Mouse (Mus musculus) myocyte (in vitro differentiated cells): ENCODE data around the gene Gdpd1. TPM values are rescaled to one million over a fixed set of nuclear protein-coding genes. Genes with fewer than 3 reads are reported as not detected.

ENCODE experiments used
- H3K27me3 ChIP-seq: one replicate; pipeline ENCODE4 v1.6.1; 2011; ENCODE audit not compliant: control insufficient read depth, insufficient read depth, insufficient read length
- H3K36me3 ChIP-seq: one replicate; pipeline ENCODE4 v1.6.1; 2011; ENCODE audit not compliant: control insufficient read depth, insufficient read depth
- H3K4me2 ChIP-seq: one replicate; pipeline ENCODE4 v1.6.1; 2011; ENCODE audit warnings: low read depth, control low read depth
- H3K4me3 ChIP-seq: one replicate; pipeline ENCODE4 v1.5.1; 2011; ENCODE audit warnings: mild to moderate bottlenecking, control low read depth, moderate library complexity
- H3K79me2 ChIP-seq: one replicate; pipeline ENCODE4 v1.6.1; 2011; ENCODE audit not compliant: control insufficient read depth, insufficient read depth
- H3ac ChIP-seq: one replicate; pipeline ENCODE4 v1.6.1; 2011; ENCODE audit not compliant: control insufficient read depth, insufficient read length
- CEBPB ChIP-seq: IDR thresholded peaks from 2 replicates; pipeline ENCODE4 v1.6.1; 2011; ENCODE audit warnings: mild to moderate bottlenecking, moderate library complexity; ENCODE audit not compliant: poor library complexity, insufficient read depth, severe bottlenecking
- E2F4 ChIP-seq: IDR thresholded peaks from one replicate; pipeline ENCODE4 v1.6.1; 2011; ENCODE audit warnings: mild to moderate bottlenecking, control low read depth, moderate library complexity; ENCODE audit not compliant: insufficient read depth
- MAX ChIP-seq: IDR thresholded peaks from one replicate; pipeline ENCODE4 v1.6.1; 2011; ENCODE audit warnings: low read depth, mild to moderate bottlenecking, control low read depth
- MYOD1 ChIP-seq, 3 experiments: IDR thresholded peaks; one replicate each; pipeline ENCODE4 v1.6.1; 2011; ENCODE audit warnings: control low read depth in 2 of 3, low read depth in 2 of 3, mild to moderate bottlenecking in 2 of 3, moderate library complexity in 1 of 3; ENCODE audit not compliant: insufficient read length in 2 of 3, control insufficient read depth in 1 of 3
- MYOG ChIP-seq, 3 experiments: IDR thresholded peaks; one replicate each; pipeline ENCODE4 v1.6.1; 2011; ENCODE audit warnings: control low read depth in 2 of 3, low read depth in 2 of 3, mild to moderate bottlenecking in 2 of 3; ENCODE audit not compliant: insufficient read length in 2 of 3, control insufficient read depth in 1 of 3, insufficient read depth in 1 of 3
- POLR2A ChIP-seq: IDR thresholded peaks from one replicate; pipeline ENCODE4 v1.6.1; 2011; ENCODE audit warnings: low read depth, mild to moderate bottlenecking, control low read depth, moderate library complexity; ENCODE audit not compliant: insufficient read length
- POLR2AphosphoS2 ChIP-seq: IDR thresholded peaks from one replicate; pipeline ENCODE4 v1.6.1; 2011; ENCODE audit warnings: low read depth, control low read depth; ENCODE audit not compliant: insufficient read length
- REST ChIP-seq: IDR thresholded peaks from one replicate; pipeline ENCODE4 v1.6.1; 2011; ENCODE audit warnings: mild to moderate bottlenecking, control low read depth, moderate library complexity; ENCODE audit not compliant: insufficient read depth, insufficient read length
- SRF ChIP-seq: IDR thresholded peaks from one replicate; pipeline ENCODE4 v1.6.1; 2011; ENCODE audit warnings: low read depth; ENCODE audit not compliant: control insufficient read depth, insufficient read length
- TCF12 ChIP-seq: IDR thresholded peaks from one replicate; pipeline ENCODE4 v1.6.1; 2011; ENCODE audit warnings: mild to moderate bottlenecking, control low read depth; ENCODE audit not compliant: poor library complexity, insufficient read depth, severe bottlenecking
- TCF3 ChIP-seq: IDR thresholded peaks from one replicate; pipeline ENCODE4 v1.6.1; 2011; ENCODE audit warnings: low read depth, control low read depth; ENCODE audit not compliant: insufficient read length
- USF1 ChIP-seq: IDR thresholded peaks from one replicate; pipeline ENCODE4 v1.6.1; 2011; ENCODE audit warnings: low read depth, mild to moderate bottlenecking, control low read depth, moderate library complexity
- polyA plus RNA-seq: library from polyadenylated mRNA; unstranded; fragments of >200 nt; fragmentation: generic; extraction: Trizol; gene quantifications from one replicate; pipeline ENCODE4 v1.2.1, GENCODE M21; 2012; ENCODE audit warnings: missing spikeins

Gene Gdpd1
- polyA plus RNA-seq, 1 experiment, result 9.9 TPM

DNA sequence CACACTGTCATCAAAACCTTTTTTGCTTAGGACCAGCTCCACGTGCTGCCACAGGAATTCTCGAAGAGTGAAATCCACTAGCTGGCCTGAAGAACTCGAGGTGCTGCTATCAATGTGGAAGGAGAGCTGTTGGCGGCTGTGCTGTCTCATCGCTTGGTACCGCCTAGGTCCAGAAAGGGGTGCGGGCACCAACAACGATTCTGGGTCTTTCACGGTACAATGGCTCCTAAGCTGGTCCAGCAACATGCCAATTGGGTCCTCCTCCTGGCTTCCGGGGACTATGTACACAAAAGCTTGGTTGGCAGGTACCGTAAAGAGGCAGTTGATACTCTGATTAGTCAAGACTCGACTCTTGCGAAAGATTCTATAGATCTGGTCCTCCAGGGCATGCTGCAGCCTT is 11.6 kb upstream of the Gdpd1 start:
- Histone ChIP-seq H3K79me2 (peaks cover 41% of the 10 kb centered on the region), H3K4me3 (peak overlapping the region; percentile 89), H3ac (no peak overlapping the region), H3K4me2 (peak overlapping the region; percentile 88), H3K36me3 (peaks cover 22% of the 10 kb centered on the region), H3K27me3 (no peaks in the 10 kb centered on the region)
- TF ChIP-seq TCF12 (no peak), E2F4 (no peak), MAX (no peak), POLR2A (no peak), MYOD1 (IDR thresholded peaks at IDR 0.05; ENCODE audit: control insufficient read depth in 1 of 3, insufficient read length in 2 of 3, low read depth in 2 of 3) (no peak)

DNA sequence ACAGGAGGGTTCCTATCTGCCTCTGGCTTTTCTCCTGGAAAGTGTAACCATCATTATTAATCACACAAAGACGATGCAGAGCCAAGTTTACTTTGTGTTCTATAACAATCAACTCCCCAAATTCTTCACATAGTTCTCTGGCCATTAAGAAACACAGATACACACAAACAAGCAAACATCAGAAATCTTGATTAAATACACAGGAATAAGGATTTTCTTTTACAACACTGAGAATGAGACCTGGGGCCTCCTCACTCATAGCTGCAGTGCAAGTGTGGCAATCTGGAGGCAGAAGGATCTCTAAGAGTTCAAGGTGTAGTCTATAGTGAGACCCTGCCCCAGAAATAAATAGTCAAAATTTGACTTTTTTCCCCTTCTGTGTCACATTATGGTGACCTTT is 9.8 kb upstream of the Gdpd1 start:
- Histone ChIP-seq H3K79me2 (peaks cover 41% of the 10 kb centered on the region), H3K4me3 (no peak overlapping the region), H3K27me3 (no peaks in the 10 kb centered on the region), H3K4me2 (peak overlapping the region; percentile 30), H3K36me3 (peaks cover 28% of the 10 kb centered on the region), H3ac (no peak overlapping the region)
- TF ChIP-seq TCF12 (no peak), POLR2A (no peak), CEBPB (no peak), MAX (no peak), REST (no peak), POLR2AphosphoS2 (no peak), TCF3 (no peak), SRF (no peak), MYOG (IDR thresholded peaks at IDR 0.05; ENCODE audit: control insufficient read depth in 1 of 3, insufficient read depth in 1 of 3, insufficient read length in 2 of 3, low read depth in 2 of 3) (no peak), USF1 (no peak), MYOD1 (IDR thresholded peaks at IDR 0.05; ENCODE audit: control insufficient read depth in 1 of 3, insufficient read length in 2 of 3, low read depth in 2 of 3) (no peak), E2F4 (no peak)

GRCm38 (mm10) chr11:87073343-87073865 is 458 bp downstream of the Gdpd1 start:
- no peak for TF ChIP-seq E2F4
- no peak for TF ChIP-seq REST
- TF ChIP-seq POLR2AphosphoS2, result no peak
- no peak for TF ChIP-seq TCF12
- TF ChIP-seq MAX, result no peak
- no peak for TF ChIP-seq MYOG (IDR thresholded peaks at IDR 0.05; ENCODE audit: control insufficient read depth in 1 of 3, insufficient read depth in 1 of 3, insufficient read length in 2 of 3, low read depth in 2 of 3)
- no peak for TF ChIP-seq SRF
- TF ChIP-seq MYOD1 (IDR thresholded peaks at IDR 0.05; ENCODE audit: control insufficient read depth in 1 of 3, insufficient read length in 2 of 3, low read depth in 2 of 3), result no peak
- no peak for TF ChIP-seq POLR2A
- no peak for TF ChIP-seq TCF3
- TF ChIP-seq CEBPB, result no peak
- no peak for TF ChIP-seq USF1
- H3K4me3 ChIP-seq, result peak overlapping the region; percentile 85
- peaks cover 14% of the 10 kb centered on the region for H3K36me3 ChIP-seq
- peak overlapping the region; percentile 91 for H3K4me2 ChIP-seq
- H3K79me2 ChIP-seq, result no peaks in the 10 kb centered on the region
- no peaks in the 10 kb centered on the region for H3K27me3 ChIP-seq
- H3ac ChIP-seq, result peak overlapping the region; percentile 27

DNA sequence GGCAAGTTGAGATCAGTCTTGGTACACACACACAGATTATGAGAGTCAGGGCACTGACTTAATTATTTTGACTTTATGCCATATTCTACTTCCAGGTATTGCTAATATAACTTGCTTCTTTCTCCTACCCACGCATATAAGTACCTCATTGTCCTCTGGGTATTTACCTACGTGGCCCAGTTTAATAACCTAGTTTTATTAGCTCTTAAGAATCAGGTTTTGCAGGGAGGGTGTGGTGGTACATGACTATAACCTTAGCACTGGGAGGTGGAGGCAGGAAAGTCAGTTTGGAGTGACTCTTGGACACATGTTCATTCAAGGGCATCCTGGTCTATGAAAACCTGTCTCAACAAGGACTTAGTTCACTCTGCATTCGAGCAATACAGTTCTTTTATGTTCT is 11.8 kb downstream of the Gdpd1 start:
- H3K36me3 ChIP-seq, result no peaks in the 10 kb centered on the region
- H3K4me3 ChIP-seq, result no peak overlapping the region
- H3K4me2 ChIP-seq, result no peak overlapping the region

More for the DNA sequence above, 11.8 kb downstream of the Gdpd1 start:
- Histone ChIP-seq H3K27me3 (no peaks in the 10 kb centered on the region), H3K79me2 (no peaks in the 10 kb centered on the region), H3ac (no peak overlapping the region)
- TF ChIP-seq MYOD1 (IDR thresholded peaks at IDR 0.05; ENCODE audit: control insufficient read depth in 1 of 3, insufficient read length in 2 of 3, low read depth in 2 of 3) (no peak), POLR2A (no peak), E2F4 (no peak), TCF3 (no peak), MAX (no peak), SRF (no peak), CEBPB (no peak), TCF12 (no peak), USF1 (no peak), POLR2AphosphoS2 (no peak)
